Mouse (Mus musculus) ES-Bruce4 (cell line): ENCODE measurements around the gene Cd82.

Experiments
- CTCF ChIP-seq: IDR thresholded peaks from one replicate; pipeline ENCODE4 v1.8.1; 2011; ENCODE audit warnings: low read depth, low read length
- EP300 ChIP-seq: IDR thresholded peaks from 2 replicates; pipeline ENCODE4 v1.6.1; 2011; ENCODE audit warnings: low read depth, low read length; ENCODE audit not compliant: insufficient read depth

GRCm38 (mm10) chr2:93447500-93448249, 15.3 kb downstream of the Cd82 start:
- TF ChIP-seq EP300 (no peak), CTCF (no peak)
